Mouse (Mus musculus) cerebellum, postnatal 10 days (tissue): ENCODE data around the gene Ddx6.
"Not testable (repeated sequence)": the region's sequence is repeated elsewhere in the genome, so short reads cannot be mapped to it uniquely, and the experiment has no call there.

Source experiments
- DNase-seq, 2 experiments: peaks; one replicate each; pipeline ENCODE4 v3.0.0; 2021; ENCODE audit warnings: mixed read lengths in 2 of 2

Gene Ddx6

GRCm38 (mm10) chr9:44604779-44605615 is at the start of gene Ddx6:
Gene Ddx6 (plus strand): TSS chr9:44604892.
- DNase-seq, result peak; percentile 75 to 88

- no peak for DNase-seq
Observed at GRCm38 (mm10) chr9:44561597-44561996, 43.1 kb upstream of the Ddx6 start, which contains the start of gene Cxcr5. Gene Cxcr5 (minus strand): TSS chr9:44561877.

GRCm38 (mm10) chr9:44562936-44563335 is 41.8 kb upstream of the Ddx6 start:
- no peak for DNase-seq

GRCm38 (mm10) chr9:44565367-44565766 is 39.3 kb upstream of the Ddx6 start:
- peak; percentile 19 to 29 for DNase-seq

GRCm38 (mm10) chr9:44567338-44568082 is 37.2 kb upstream of the Ddx6 start:
- DNase-seq, result peak; percentile 25 to 26

GRCm38 (mm10) chr9:44568083-44568455 is 36.6 kb upstream of the Ddx6 start:
- no peak for DNase-seq

- no peak for DNase-seq
Observed at GRCm38 (mm10) chr9:44570939-44571382, 33.7 kb upstream of the Ddx6 start.

GRCm38 (mm10) chr9:44573306-44573705 is 31.4 kb upstream of the Ddx6 start:
- DNase-seq, result no peak

- no peak for DNase-seq
Observed at GRCm38 (mm10) chr9:44575095-44575494, 29.6 kb upstream of the Ddx6 start.

GRCm38 (mm10) chr9:44576046-44576445 is 28.6 kb upstream of the Ddx6 start:
- DNase-seq, result not testable (repeated sequence)

GRCm38 (mm10) chr9:44579392-44579791 is 25.3 kb upstream of the Ddx6 start:
- DNase-seq, result no peak

- no peak for DNase-seq
Observed at GRCm38 (mm10) chr9:44580085-44580484, 24.6 kb upstream of the Ddx6 start.

GRCm38 (mm10) chr9:44581423-44581822 is 23.3 kb upstream of the Ddx6 start:
- no peak for DNase-seq

- DNase-seq, result no peak
Observed at GRCm38 (mm10) chr9:44582390-44582789, 22.3 kb upstream of the Ddx6 start.

- DNase-seq, result peak in 1 of 2 experiments; percentile 23
Observed at GRCm38 (mm10) chr9:44586640-44587261, 17.9 kb upstream of the Ddx6 start.

- no peak for DNase-seq
Observed at GRCm38 (mm10) chr9:44587262-44588160, 17.2 kb upstream of the Ddx6 start.

GRCm38 (mm10) chr9:44588605-44589004 is 16.1 kb upstream of the Ddx6 start:
- DNase-seq, result no peak

GRCm38 (mm10) chr9:44589095-44589494 is 15.6 kb upstream of the Ddx6 start:
- no peak for DNase-seq

- DNase-seq, result peak; percentile 77 to 81
Observed at GRCm38 (mm10) chr9:44590969-44591368, 13.7 kb upstream of the Ddx6 start.

- DNase-seq, result no peak
Observed at GRCm38 (mm10) chr9:44591595-44592188, 13.0 kb upstream of the Ddx6 start.

- DNase-seq, result no peak
Observed at GRCm38 (mm10) chr9:44593221-44593620, 11.5 kb upstream of the Ddx6 start.

GRCm38 (mm10) chr9:44593886-44594285 is 10.8 kb upstream of the Ddx6 start:
- DNase-seq, result no peak
